Mouse (Mus musculus) mouse trophoblast stem cell (cell line): ENCODE results near the gene Rnf225.
"Not testable (repeated sequence)": the region's sequence is repeated elsewhere in the genome, so short reads cannot be mapped to it uniquely, and the experiment has no call there.

Experiments
- in situ Hi-C, 2 experiments: fragments of 300-500 bp; cut with MseI, MboI; formaldehyde crosslinking; loops; 2 replicates in 1 of 2; 3 replicates in 1 of 2; pipeline ENCODE4 v1.15.1; 2025

The Rnf225 gene

GRCm38 (mm10) chr7:12927191-12927680 lies at the start of gene Rnf225:
Gene Rnf225, plus strand, starts transcription at chr7:12927416.
- in situ Hi-C loops, result no loop called here

- in situ Hi-C loops, result no loop called here
Measured at GRCm38 (mm10) chr7:12880036-12880435, 47.2 kb upstream of the Rnf225 start.

- in situ Hi-C loops, result not testable (repeated sequence)
Measured at GRCm38 (mm10) chr7:12880497-12880896, 46.7 kb upstream of the Rnf225 start.

GRCm38 (mm10) chr7:12880911-12881660 lies 46.1 kb upstream of the Rnf225 start, which contains the start of gene Zfp128:
Gene Zfp128, plus strand, starts transcription at chr7:12881177.
- in situ Hi-C loops, result no loop called here

- in situ Hi-C loops, result no loop called here
Measured at GRCm38 (mm10) chr7:12886563-12887266, 40.5 kb upstream of the Rnf225 start.

GRCm38 (mm10) chr7:12887585-12887984 lies 39.6 kb upstream of the Rnf225 start:
- in situ Hi-C loops, result no loop called here

- in situ Hi-C loops, result no loop called here
Measured at GRCm38 (mm10) chr7:12890928-12891327, 36.3 kb upstream of the Rnf225 start.

- in situ Hi-C loops, result no loop called here
Measured at GRCm38 (mm10) chr7:12891334-12891733, 35.9 kb upstream of the Rnf225 start.

GRCm38 (mm10) chr7:12897655-12898410 lies 29.4 kb upstream of the Rnf225 start, which contains the start of gene Zscan22:
Gene Zscan22, plus strand, starts transcription at chr7:12897815.
- in situ Hi-C loops, result no loop called here

- in situ Hi-C loops, result no loop called here
Measured at GRCm38 (mm10) chr7:12901517-12901916, 25.7 kb upstream of the Rnf225 start.

- in situ Hi-C loops, result no loop called here
Measured at GRCm38 (mm10) chr7:12903623-12904022, 23.6 kb upstream of the Rnf225 start.

GRCm38 (mm10) chr7:12905146-12905545 lies 22.1 kb upstream of the Rnf225 start:
- in situ Hi-C loops, result no loop called here

GRCm38 (mm10) chr7:12909498-12909962 lies 17.7 kb upstream of the Rnf225 start:
- in situ Hi-C loops, result no loop called here

GRCm38 (mm10) chr7:12910181-12910668 lies 17.0 kb upstream of the Rnf225 start:
- in situ Hi-C loops, result no loop called here

- in situ Hi-C loops, result no loop called here
Measured at GRCm38 (mm10) chr7:12913556-12913955, 13.7 kb upstream of the Rnf225 start.

GRCm38 (mm10) chr7:12920495-12920894 lies 6.7 kb upstream of the Rnf225 start:
- in situ Hi-C loops, result not testable (repeated sequence)

- in situ Hi-C loops, result no loop called here
Measured at GRCm38 (mm10) chr7:12921318-12921704, 5.9 kb upstream of the Rnf225 start.

- in situ Hi-C loops, result no loop called here
Measured at GRCm38 (mm10) chr7:12921705-12922465, 5.3 kb upstream of the Rnf225 start, which contains the start of gene Rps5. Gene Rps5, plus strand, starts transcription at chr7:12922290.

GRCm38 (mm10) chr7:12922729-12923128 lies 4.5 kb upstream of the Rnf225 start:
- in situ Hi-C loops, result no loop called here

- in situ Hi-C loops, result no loop called here
Measured at GRCm38 (mm10) chr7:12926316-12926715, 900 bp upstream of the Rnf225 start.
